Mouse (Mus musculus): ENCODE measurements at regions not wholly inside any gene's neighbourhood (a gene's known extent, or its start where the extent isn't known, plus 50 kb on each side); places are given as distances from the start of the nearest gene placed in this dataset.

DNA sequence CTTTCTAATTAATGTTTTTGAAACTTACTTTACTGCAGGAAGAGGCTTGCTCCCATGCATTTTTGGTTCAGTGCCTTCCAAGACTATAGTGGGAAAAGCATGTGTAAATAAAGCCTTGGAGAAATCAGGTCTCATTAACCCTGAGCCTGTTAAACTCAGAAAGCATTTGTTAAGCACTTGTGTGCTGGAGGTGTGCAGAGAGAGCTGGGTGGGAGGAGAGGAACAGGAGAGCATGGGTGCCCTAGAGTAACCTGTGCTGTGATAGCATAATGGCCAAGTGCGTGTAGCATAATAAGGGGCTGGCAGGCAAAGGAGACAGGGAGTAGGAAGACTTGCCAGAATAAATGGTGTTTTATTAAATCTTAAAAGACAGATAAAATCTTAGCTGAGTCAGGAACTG is 1160.2 kb upstream of the Gulo start:
- TF ChIP-seq CTCF (IDR thresholded peaks at IDR 0.05; ENCODE audit: insufficient read depth, low read depth, low read length) (no peak), POLR2A (IDR thresholded peaks at IDR 0.05; ENCODE audit: insufficient read depth, low read depth, low read length) (no peak)
